Mouse (Mus musculus) layer of hippocampus, adult 2 months (tissue): ENCODE data around the gene Olfr1049. TPM values are rescaled to one million over a fixed set of nuclear protein-coding genes. Genes with fewer than 3 reads are reported as not detected.
"Not testable (repeated sequence)": the region's sequence is repeated elsewhere in the genome, so short reads cannot be mapped to it uniquely, and the experiment has no call there.

ENCODE experiments used
- DNase-seq, 2 experiments: peaks; one replicate each; pipeline ENCODE4 v3.0.0; 2022; ENCODE audit warnings: low spot score in 2 of 2
- H3K27ac ChIP-seq: fragments of 200-600 bp; 2 replicates; pipeline ENCODE4 v1.8.1; 2022
- H3K4me3 ChIP-seq: fragments of 200-600 bp; 2 replicates; pipeline ENCODE4 v1.8.1; 2022; ENCODE audit warnings: mild to moderate bottlenecking
- CTCF ChIP-seq: fragments of 200-600 bp; conservative IDR thresholded peaks from 2 replicates; pipeline ENCODE4 v1.8.1; 2022; ENCODE audit warnings: antibody characterized with exemption, mild to moderate bottlenecking, moderate library complexity
- long read RNA-seq, 2 experiments: library from polyadenylated mRNA; stranded (forward); transcript quantifications; one replicate each; pipeline ENCODE4 v2.0.0; 2021; ENCODE audit warnings: borderline mapping rate in 2 of 2
- total RNA-seq, 2 experiments: library from RNA; stranded (reverse); gene quantifications; 2 replicates each; pipeline ENCODE4 v1.2.3; 2021

Olfr1049 gene
- total RNA-seq, result not detected
- long read RNA-seq, experiment 1, result 0 reads
- long read RNA-seq, experiment 2, result 0 reads

GRCm38 (mm10) chr2:86258228-86258627 is at the start of gene Olfr1049:
Olfr1049 (minus strand) TSS chr2:86258328.
- H3K27ac ChIP-seq, DNase-seq, H3K4me3 ChIP-seq: not testable (repeated sequence)

- Histone ChIP-seq H3K4me3 (no peak within 1 kb of the TSS), H3K27ac (no peak within 1 kb of the TSS)
- TF ChIP-seq CTCF, result no peak
- no peak for DNase-seq
These were observed 34.0 kb upstream of the Olfr1049 start, which contains the start of gene Olfr1052 for GRCm38 (mm10) chr2:86292155-86292554. Olfr1052 (plus strand) TSS chr2:86292455.

- DNase-seq, H3K4me3 ChIP-seq, H3K27ac ChIP-seq: not testable (repeated sequence)
These were observed 20.9 kb upstream of the Olfr1049 start, which contains the start of gene Olfr1051 for GRCm38 (mm10) chr2:86278988-86279387. Olfr1051 (minus strand) TSS chr2:86279088.

GRCm38 (mm10) chr2:86240189-86240588 is 17.9 kb downstream of the Olfr1049 start, which contains the start of gene Olfr1048:
Olfr1048 (minus strand) TSS chr2:86240289.
- no peak for DNase-seq
- H3K4me3 ChIP-seq, result no peak within 1 kb of the TSS
- no peak for TF ChIP-seq CTCF
- no peak within 1 kb of the TSS for H3K27ac ChIP-seq

- no peak for DNase-seq
- Histone ChIP-seq H3K27ac (no peak within 1 kb of the TSS), H3K4me3 (no peak within 1 kb of the TSS)
- TF ChIP-seq CTCF, result no peak
These were observed 26.8 kb downstream of the Olfr1049 start, which contains the start of gene Olfr1047 for GRCm38 (mm10) chr2:86231301-86231700. Olfr1047 (minus strand) TSS chr2:86231401.

GRCm38 (mm10) chr2:86219214-86219613 is 38.9 kb downstream of the Olfr1049 start, which contains the start of gene Olfr1046:
Olfr1046 (minus strand) TSS chr2:86219314.
- Histone ChIP-seq H3K27ac (no peak within 1 kb of the TSS), H3K4me3 (no peak within 1 kb of the TSS)
- TF ChIP-seq CTCF, result no peak
- no peak for DNase-seq

Other genes starting within 250 kb of the Olfr1049 start
- gene Olfr1033, start 237.7 kb downstream of the Olfr1049 start, total RNA-seq, result not detected
- not detected for gene Olfr1034, start 212.5 kb downstream of the Olfr1049 start, total RNA-seq
- not detected for gene Olfr1036, start 184.3 kb downstream of the Olfr1049 start, total RNA-seq
- not detected for gene Olfr1037, start 170.9 kb downstream of the Olfr1049 start, total RNA-seq
- gene Olfr1039, start 122.4 kb downstream of the Olfr1049 start, total RNA-seq, result not detected
- gene Olfr1040, start 111.6 kb downstream of the Olfr1049 start, total RNA-seq, result not detected
- not detected for gene Olfr1042, start 96.5 kb downstream of the Olfr1049 start, total RNA-seq
- gene Olfr1043, start 90.8 kb downstream of the Olfr1049 start, total RNA-seq, result not detected
- gene Olfr1044, start 80.5 kb downstream of the Olfr1049 start, total RNA-seq, result not detected
- gene Olfr52, start 72.6 kb downstream of the Olfr1049 start, total RNA-seq, result not detected
- not detected for gene Olfr1045, start 55.3 kb downstream of the Olfr1049 start, total RNA-seq
- gene Olfr1046, start 39.0 kb downstream of the Olfr1049 start, total RNA-seq, result not detected
- not detected for gene Olfr1047, start 26.9 kb downstream of the Olfr1049 start, total RNA-seq
- gene Olfr1048, start 18.0 kb downstream of the Olfr1049 start, total RNA-seq, result not detected
- not detected for gene Olfr1051, start 20.8 kb upstream of the Olfr1049 start, total RNA-seq
- gene Olfr1052, start 34.1 kb upstream of the Olfr1049 start, total RNA-seq, result not detected
- not detected for gene Olfr1053, start 57.0 kb upstream of the Olfr1049 start, total RNA-seq
- not detected for gene Olfr1054, start 77.1 kb upstream of the Olfr1049 start, total RNA-seq
- gene Olfr1055, start 92.0 kb upstream of the Olfr1049 start, total RNA-seq, result not detected
- not detected for gene Olfr1056, start 104.1 kb upstream of the Olfr1049 start, total RNA-seq
- gene Olfr1057, start 120.1 kb upstream of the Olfr1049 start, total RNA-seq, result not detected
- not detected for gene Olfr1058, start 130.2 kb upstream of the Olfr1049 start, total RNA-seq
- gene Olfr1061, start 155.7 kb upstream of the Olfr1049 start, total RNA-seq, result not detected
- not detected for gene Olfr1062, start 168.4 kb upstream of the Olfr1049 start, total RNA-seq
- gene Olfr1065, start 192.3 kb upstream of the Olfr1049 start, total RNA-seq, result not detected
- not detected for gene Olfr1066, start 197.9 kb upstream of the Olfr1049 start, total RNA-seq
- not detected for gene Olfr228, start 229.1 kb upstream of the Olfr1049 start, total RNA-seq